Mouse (Mus musculus) limb, embryonic 12.5 days (tissue): ENCODE results near the gene Ppm1e. TPM values are rescaled to one million over a fixed set of nuclear protein-coding genes. Genes with fewer than 3 reads are reported as not detected.
A peak's percentile ranks its signal among the peaks of the same experiment; 100 is the strongest.
"Not testable (repeated sequence)": the region's sequence is repeated elsewhere in the genome, so short reads cannot be mapped to it uniquely, and the experiment has no call there.

ENCODE experiments used
- ATAC-seq: fragments of 200-750 bp; cut with Nextera tagmentation; 2 replicates; pipeline ENCODE4 v1.8.0; 2017; ENCODE audit warnings: low read depth, moderate TSS enrichment; ENCODE audit not compliant: insufficient number of reproducible peaks, insufficient read depth, low FRiP score, low TSS enrichment
- H3K27ac ChIP-seq: fragments of 300-500 bp; sonication (generic); 2 replicates; pipeline ENCODE4 v1.5.1; 2016; ENCODE audit warnings: mild to moderate bottlenecking, moderate library complexity
- H3K27me3 ChIP-seq: fragments of 300-500 bp; sonication (generic); 2 replicates; pipeline ENCODE4 v1.6.1; 2016; ENCODE audit warnings: mild to moderate bottlenecking, moderate library complexity
- H3K36me3 ChIP-seq: fragments of 300-500 bp; sonication (generic); 2 replicates; pipeline ENCODE4 v1.6.1; 2016; ENCODE audit warnings: mild to moderate bottlenecking, moderate library complexity
- H3K4me1 ChIP-seq: fragments of 300-500 bp; sonication (generic); replicated peaks from 2 replicates; pipeline ENCODE4 v1.6.1; 2016
- H3K4me2 ChIP-seq: fragments of 300-500 bp; sonication (generic); 2 replicates; pipeline ENCODE4 v1.6.1; 2016; ENCODE audit warnings: mild to moderate bottlenecking, moderate library complexity
- H3K4me3 ChIP-seq: fragments of 300-500 bp; sonication (generic); replicated peaks from 2 replicates; pipeline ENCODE4 v1.5.1; 2016; ENCODE audit warnings: mild to moderate bottlenecking
- H3K9ac ChIP-seq: fragments of 300-500 bp; sonication (generic); replicated peaks from 2 replicates; pipeline ENCODE4 v1.6.1; 2016; ENCODE audit warnings: mild to moderate bottlenecking, moderate library complexity
- H3K9me3 ChIP-seq: fragments of 300-500 bp; sonication (generic); 2 replicates; pipeline ENCODE4 v1.6.1; 2016; ENCODE audit warnings: mild to moderate bottlenecking, moderate library complexity
- WGBS: fragments of 180-500 bp; shearing (Covaris S2); methylation state at CpG from one replicate; pipeline ENCODE4 v1.1.7; 2016; 5-methylcytosine and 5-hydroxymethylcytosine counted together
- polyA plus RNA-seq: library from polyadenylated mRNA; unstranded; fragments of >200 nt; fragmentation: Nextera tagmentation; extraction: Ambion mirVana; gene quantifications from 2 replicates; pipeline ENCODE4 v1.2.1, GENCODE M21; 2016

Gene Ppm1e
- polyA plus RNA-seq, 1 experiment from 2014 or later: 2.1 TPM

- Histone ChIP-seq H3K4me2 (no peak overlapping the region), H3K27ac (peak overlapping the region; percentile 66), H3K9ac (no peak overlapping the region), H3K9me3 (no peaks in the 10 kb centered on the region), H3K27me3 (no peaks in the 10 kb centered on the region), H3K4me1 (0 out of 2 replicates have a peak, but pooled peaks cover 2% of the 10 kb centered on the region), H3K4me3 (no peak overlapping the region), H3K36me3 (no peaks in the 10 kb centered on the region)
- WGBS: 4% methylated on average over 2 of the region's 2 CpGs
- ATAC-seq: no peak
Observed at GRCm38 (mm10) chr11:87270958-87271357, 87.9 kb downstream of the Ppm1e start.

GRCm38 (mm10) chr11:87270446-87270845, 88.4 kb downstream of the Ppm1e start:
- Histone ChIP-seq H3K4me2 (no peak overlapping the region), H3K36me3 (no peaks in the 10 kb centered on the region), H3K27ac (peak overlapping the region; percentile 76), H3K27me3 (no peaks in the 10 kb centered on the region), H3K9me3 (no peaks in the 10 kb centered on the region), H3K4me1 (0 out of 2 replicates have a peak, but pooled peaks cover 2% of the 10 kb centered on the region), H3K9ac (no peak overlapping the region), H3K4me3 (no peak overlapping the region)
- ATAC-seq: no peak
- 58% methylated on average over 4 of the region's 4 CpGs for WGBS

- Histone ChIP-seq H3K9ac (no peak overlapping the region), H3K36me3 (no peaks in the 10 kb centered on the region), H3K4me2 (no peak overlapping the region), H3K9me3 (no peaks in the 10 kb centered on the region), H3K4me3 (no peak overlapping the region), H3K4me1 (peaks cover 13% of the 10 kb centered on the region; the same call in 1 of the 2 replicates), H3K27me3 (no peaks in the 10 kb centered on the region), H3K27ac (no peak overlapping the region)
- no peak for ATAC-seq
- 79% methylated on average over 2 of the region's 2 CpGs for WGBS
Observed at GRCm38 (mm10) chr11:87268803-87269202, 90.0 kb downstream of the Ppm1e start.

DNA sequence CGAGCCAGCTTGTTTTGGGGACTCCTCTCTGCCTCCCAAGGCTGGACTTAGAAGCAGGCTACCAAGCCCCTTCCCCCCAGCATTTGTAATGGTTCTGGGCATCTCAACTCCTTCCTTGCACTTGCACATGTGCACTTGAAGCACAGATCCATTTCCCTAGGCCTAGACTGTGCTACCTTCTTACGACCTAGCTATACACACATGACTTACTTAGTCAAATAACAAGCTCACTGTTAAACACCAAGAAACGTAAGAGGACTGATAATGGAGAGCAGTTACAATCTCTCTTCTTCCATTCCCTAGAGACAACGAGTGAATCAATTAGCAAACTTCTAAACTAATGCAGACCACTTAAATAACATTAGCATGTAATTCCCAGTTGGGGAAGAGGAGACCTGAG, 92.6 kb downstream of the Ppm1e start:
- 65% methylated on average over 4 of the region's 4 CpGs for WGBS

DNA sequence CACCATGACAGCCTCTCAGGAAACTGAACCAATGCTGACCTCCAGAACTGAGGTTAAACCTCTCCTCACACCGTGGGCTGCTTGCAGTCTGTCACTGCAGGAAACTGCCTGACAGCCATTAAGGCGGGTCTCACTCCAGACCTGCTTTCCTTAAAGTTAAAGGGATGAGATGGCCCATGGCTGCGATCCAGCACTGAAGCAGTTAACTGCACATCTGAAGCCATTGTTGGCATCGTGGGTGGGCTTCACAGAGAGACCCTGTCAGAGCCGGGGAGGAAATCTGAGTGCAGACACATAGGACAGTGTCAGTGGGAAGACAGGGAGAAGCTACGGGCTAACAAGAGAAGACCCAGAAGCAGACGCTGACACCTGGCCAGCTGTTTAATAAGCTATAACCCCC, 94.9 kb downstream of the Ppm1e start:
- H3K4me3 ChIP-seq: no peak overlapping the region
- WGBS: 14% methylated on average over 7 of the region's 7 CpGs
- no peak for ATAC-seq
- H3K36me3 ChIP-seq: no peaks in the 10 kb centered on the region
- no peak overlapping the region for H3K27ac ChIP-seq
- H3K27me3 ChIP-seq: peaks cover 7% of the 10 kb centered on the region; the same call in 1 of the 2 replicates
- H3K4me2 ChIP-seq: no peak overlapping the region
- H3K4me1 ChIP-seq: peaks cover 14% of the 10 kb centered on the region; the same call in 1 of the 2 replicates
- no peaks in the 10 kb centered on the region for H3K9me3 ChIP-seq
- no peak overlapping the region for H3K9ac ChIP-seq

More for the DNA sequence above, 92.6 kb downstream of the Ppm1e start:
- no peak overlapping the region for H3K4me3 ChIP-seq
- no peaks in the 10 kb centered on the region for H3K9me3 ChIP-seq
- peaks cover 7% of the 10 kb centered on the region; the same call in 1 of the 2 replicates for H3K27me3 ChIP-seq
- no peak for ATAC-seq
- H3K4me2 ChIP-seq: no peak overlapping the region
- H3K36me3 ChIP-seq: no peaks in the 10 kb centered on the region
- no peak overlapping the region for H3K9ac ChIP-seq
- H3K4me1 ChIP-seq: peaks cover 16% of the 10 kb centered on the region; the same call in 1 of the 2 replicates
- H3K27ac ChIP-seq: no peak overlapping the region

DNA sequence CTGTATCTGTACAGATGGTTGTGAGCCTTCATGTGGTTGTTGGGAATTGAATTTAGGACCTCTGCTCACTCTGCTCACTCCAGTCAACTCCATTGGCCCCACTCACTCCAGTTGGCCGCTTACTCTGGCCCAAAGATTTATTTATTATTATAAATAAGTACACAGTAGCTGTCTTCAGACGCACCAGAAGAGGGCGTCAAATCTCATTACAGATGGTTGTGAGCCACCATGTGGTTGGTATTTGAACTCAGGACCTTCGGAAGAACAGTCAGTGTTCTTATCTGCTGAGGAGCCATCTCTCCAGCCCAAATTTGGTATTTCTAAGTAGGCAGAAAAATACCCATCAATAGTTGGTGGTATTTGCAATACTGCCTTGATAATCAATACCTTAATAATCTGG, 97.1 kb downstream of the Ppm1e start:
- not testable (repeated sequence) for H3K27me3 ChIP-seq, H3K9me3 ChIP-seq, H3K27ac ChIP-seq, ATAC-seq, H3K9ac ChIP-seq, H3K36me3 ChIP-seq, H3K4me3 ChIP-seq, H3K4me2 ChIP-seq
- peaks cover 14% of the 10 kb centered on the region; the same call in 1 of the 2 replicates for H3K4me1 ChIP-seq
- WGBS: 68% methylated on average over 4 of the region's 4 CpGs

GRCm38 (mm10) chr11:87259792-87260191, 99.0 kb downstream of the Ppm1e start:
- Histone ChIP-seq H3K36me3 (no peaks in the 10 kb centered on the region), H3K9ac (no peak overlapping the region), H3K4me2 (no peak overlapping the region), H3K9me3 (no peaks in the 10 kb centered on the region), H3K4me1 (peaks cover 13% of the 10 kb centered on the region; the same call in 1 of the 2 replicates), H3K27me3 (peaks cover 7% of the 10 kb centered on the region; the same call in 1 of the 2 replicates), H3K27ac (no peak overlapping the region), H3K4me3 (no peak overlapping the region)
- ATAC-seq: no peak
- WGBS: 85% methylated on average over 10 of the region's 10 CpGs

DNA sequence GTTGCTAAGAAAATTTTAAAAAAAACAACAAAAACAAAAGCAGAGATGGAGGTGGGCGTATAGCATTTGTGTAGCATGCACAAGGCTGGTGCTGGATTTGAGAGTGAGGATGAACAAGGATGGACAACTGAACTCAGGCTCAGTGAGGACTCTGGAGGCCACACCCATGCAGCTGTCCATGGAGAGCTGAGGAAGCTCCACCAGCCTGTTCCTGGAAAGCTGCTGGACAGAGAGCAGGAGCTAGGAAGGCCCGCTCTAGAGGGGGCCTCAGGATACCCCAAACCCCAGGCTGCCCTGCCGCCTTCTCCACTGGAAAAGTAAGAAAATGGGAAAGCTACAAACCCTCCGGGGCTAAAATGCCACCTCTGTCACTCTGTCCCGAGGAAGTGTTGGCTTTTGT, 101.5 kb downstream of the Ppm1e start:
- Histone ChIP-seq H3K4me1 (no peaks in the 10 kb centered on the region), H3K9me3 (no peaks in the 10 kb centered on the region), H3K27ac (no peak overlapping the region), H3K4me3 (no peak overlapping the region), H3K27me3 (peaks cover under 1% of the 10 kb centered on the region; the same call in 1 of the 2 replicates), H3K36me3 (no peaks in the 10 kb centered on the region), H3K4me2 (no peak overlapping the region), H3K9ac (no peak overlapping the region)
- WGBS: 91% methylated on average over 5 of the region's 5 CpGs
- ATAC-seq: no peak

DNA sequence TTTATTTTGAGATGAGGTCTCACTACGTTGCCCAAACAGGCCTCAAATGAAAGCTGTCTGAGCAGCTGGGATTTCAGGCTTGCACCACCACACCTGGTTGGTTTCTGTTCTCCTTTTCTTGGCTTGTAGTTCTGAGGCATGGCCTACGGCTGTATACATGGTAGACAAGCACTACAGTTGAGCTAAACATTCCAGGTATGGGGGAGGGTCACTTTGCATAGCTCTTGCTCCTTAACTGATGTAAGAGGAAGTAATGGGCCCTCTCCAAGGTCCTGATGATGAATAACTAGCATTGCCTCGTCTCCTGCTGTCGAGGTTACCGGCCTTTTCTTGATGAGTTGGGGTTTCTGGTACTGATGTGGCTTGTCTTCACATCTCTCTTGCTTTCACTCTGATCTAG, 104.7 kb downstream of the Ppm1e start:
- Histone ChIP-seq H3K4me3 (no peak overlapping the region), H3K9me3 (no peaks in the 10 kb centered on the region), H3K4me1 (no peaks in the 10 kb centered on the region), H3K36me3 (no peaks in the 10 kb centered on the region), H3K27ac (no peak overlapping the region), H3K27me3 (peaks cover 13% of the 10 kb centered on the region), H3K9ac (no peak overlapping the region), H3K4me2 (no peak overlapping the region)
- 60% methylated on average over 5 of the region's 5 CpGs for WGBS
- ATAC-seq: no peak

DNA sequence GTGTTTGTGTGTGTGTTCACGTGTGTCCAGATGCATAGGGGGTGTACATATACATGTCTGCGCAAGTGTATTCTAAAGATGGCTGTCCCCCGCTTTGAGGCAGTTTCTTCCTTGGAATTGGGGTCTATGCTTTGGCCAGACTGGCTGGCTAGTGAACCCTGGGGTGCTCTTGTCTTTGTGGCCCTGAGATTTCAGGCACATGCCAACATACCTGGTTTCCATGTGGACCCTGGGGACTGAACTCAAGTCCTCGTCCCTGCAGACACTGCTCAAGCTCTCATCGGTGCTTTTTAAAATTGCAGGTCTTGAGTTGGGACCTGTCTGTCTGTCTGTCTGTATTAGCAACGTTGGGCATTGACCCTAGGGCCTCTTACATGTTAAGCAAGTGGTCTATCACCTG, 105.5 kb downstream of the Ppm1e start:
- H3K27me3 ChIP-seq: peaks cover 17% of the 10 kb centered on the region
- H3K9me3 ChIP-seq: no peaks in the 10 kb centered on the region
- 87% methylated on average over 6 of the region's 6 CpGs for WGBS
- no peak overlapping the region for H3K9ac ChIP-seq
- no peaks in the 10 kb centered on the region for H3K4me1 ChIP-seq
- H3K4me3 ChIP-seq: no peak overlapping the region
- no peak for ATAC-seq
- H3K27ac ChIP-seq: no peak overlapping the region
- no peak overlapping the region for H3K4me2 ChIP-seq
- no peaks in the 10 kb centered on the region for H3K36me3 ChIP-seq

DNA sequence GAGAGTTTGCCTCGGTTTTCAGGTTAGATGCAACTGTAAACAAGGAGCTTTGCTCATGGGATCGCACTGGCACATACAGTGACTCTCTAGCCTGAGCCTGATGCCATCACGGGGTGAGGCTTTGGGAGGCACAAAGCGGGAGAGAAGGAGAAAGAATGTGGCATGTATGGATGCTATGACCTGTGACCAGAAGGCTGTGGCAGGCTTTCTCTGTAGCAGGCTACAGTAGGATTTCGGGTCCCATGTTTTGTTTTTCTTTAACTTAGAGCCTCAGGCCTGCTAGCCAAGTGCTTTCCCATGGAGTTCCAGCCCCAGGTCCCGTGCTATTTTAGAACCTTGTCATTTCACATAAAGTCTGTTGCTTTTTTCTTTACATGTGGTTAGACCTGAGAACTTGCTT, 108.7 kb downstream of the Ppm1e start:
- Histone ChIP-seq H3K4me1 (peaks cover 14% of the 10 kb centered on the region), H3K36me3 (no peaks in the 10 kb centered on the region), H3K9me3 (no peaks in the 10 kb centered on the region), H3K4me2 (no peak overlapping the region), H3K9ac (no peak overlapping the region), H3K27ac (no peak overlapping the region), H3K4me3 (no peak overlapping the region), H3K27me3 (peaks cover 30% of the 10 kb centered on the region)
- WGBS: 83% methylated on average over 6 of the region's 6 CpGs
- no peak for ATAC-seq

DNA sequence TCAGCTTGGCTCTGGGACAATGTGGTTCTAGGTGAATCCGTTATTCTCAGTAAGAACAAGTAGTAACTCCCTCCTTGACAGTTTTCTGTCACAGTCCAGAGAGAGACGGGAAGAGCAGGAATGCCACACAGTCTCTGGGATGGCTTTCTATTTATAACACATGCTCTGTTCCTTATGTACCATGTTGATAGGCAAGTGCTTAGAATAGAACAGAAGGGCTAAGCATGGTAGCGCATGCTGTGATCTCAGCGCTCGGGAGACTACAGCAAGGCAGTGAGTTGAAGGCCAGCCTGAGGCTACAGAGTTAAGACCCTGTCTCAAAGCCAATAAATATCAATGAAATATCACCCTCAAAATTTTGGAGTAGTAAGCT, 111.3 kb downstream of the Ppm1e start:
- 79% methylated on average over 5 of the region's 5 CpGs for WGBS
- H3K27ac ChIP-seq: no peak overlapping the region
- H3K27me3 ChIP-seq: peaks cover 38% of the 10 kb centered on the region
- no peak for ATAC-seq
- H3K36me3 ChIP-seq: no peaks in the 10 kb centered on the region
- H3K4me3 ChIP-seq: no peak overlapping the region
- no peak overlapping the region for H3K9ac ChIP-seq
- peaks cover 14% of the 10 kb centered on the region for H3K4me1 ChIP-seq
- H3K4me2 ChIP-seq: no peak overlapping the region
- no peaks in the 10 kb centered on the region for H3K9me3 ChIP-seq
